Mouse (Mus musculus): ENCODE data around the gene Itsn1.

GRCm38 (mm10) chr16:91852753-91853152, 123.7 kb downstream of the Itsn1 start:
- TF ChIP-seq POLR2A (IDR thresholded peaks at IDR 0.05; ENCODE audit: low read depth, low read length) (no peak), CTCF (conservative IDR thresholded peaks at IDR 0.05; ENCODE audit: insufficient read depth, insufficient read length, low read depth, low read length) (no peak)
